Comparison of ENCODE assay signal across 24 mouse cellular contexts in genomic region chr6:33425007-33425406, GRCm38 (mm10).
"Had no signal": no experiment of that assay in that cellular context is flagged by ENCODE, and none has a peak within 500 bp of the region (broad histone marks: within the 10 kb centered on the region; RNA-seq: fewer than 3 reads in every experiment).

No protein-coding gene starts in this region.

- H3K9ac ChIP-seq: embryonic facial prominence, embryonic 12.5 days; embryonic facial prominence, embryonic 13.5 days; embryonic facial prominence, embryonic 15.5 days; forebrain, embryonic 12.5 days; forebrain, embryonic 13.5 days; forebrain, embryonic 15.5 days; forebrain, postnatal 0 days had no signal

- H3K4me3 ChIP-seq: embryonic facial prominence, embryonic 10.5 days; embryonic facial prominence, embryonic 12.5 days; embryonic facial prominence, embryonic 13.5 days; embryonic facial prominence, embryonic 15.5 days; erythroblast, embryonic 14.5 days; forebrain, embryonic 10.5 days; forebrain, embryonic 12.5 days; forebrain, embryonic 13.5 days; forebrain, embryonic 15.5 days; gastrocnemius, adult 2 months; heart, adult 2 months; heart, embryonic 10.5 days had no signal

- DNase-seq: cerebellum, postnatal 10 days; cerebellum, postnatal 14 days; cerebellum, postnatal 25 days; cerebellum, postnatal 36 days; embryo, embryonic 11 days; forebrain, postnatal 0 days; gastrocnemius, adult 2 months; gastrocnemius, postnatal 10 days; gastrocnemius, postnatal 14 days; gastrocnemius, postnatal 25 days; gastrocnemius, postnatal 36 days; heart, adult 11 months; heart, adult 18-20 months; heart, adult 2 months had no signal

- H3K4me1 ChIP-seq: embryonic facial prominence, embryonic 10.5 days; embryonic facial prominence, embryonic 12.5 days; embryonic facial prominence, embryonic 13.5 days; embryonic facial prominence, embryonic 15.5 days; forebrain, embryonic 12.5 days; forebrain, embryonic 13.5 days; forebrain, embryonic 15.5 days; heart, embryonic 10.5 days had no signal

- H3K36me3 ChIP-seq: embryonic facial prominence, embryonic 10.5 days; embryonic facial prominence, embryonic 12.5 days; embryonic facial prominence, embryonic 13.5 days; embryonic facial prominence, embryonic 15.5 days; forebrain, embryonic 10.5 days; forebrain, embryonic 12.5 days; forebrain, embryonic 15.5 days; heart, embryonic 10.5 days had no signal

- H3K27ac ChIP-seq: embryonic facial prominence, embryonic 10.5 days; embryonic facial prominence, embryonic 12.5 days; embryonic facial prominence, embryonic 13.5 days; embryonic facial prominence, embryonic 15.5 days; forebrain, embryonic 10.5 days; forebrain, embryonic 12.5 days; forebrain, embryonic 13.5 days; forebrain, embryonic 15.5 days; gastrocnemius, adult 2 months; heart, adult 2 months; heart, embryonic 10.5 days had no signal

- H3K9me3 ChIP-seq: embryonic facial prominence, embryonic 10.5 days; embryonic facial prominence, embryonic 12.5 days; embryonic facial prominence, embryonic 13.5 days; embryonic facial prominence, embryonic 15.5 days; forebrain, embryonic 10.5 days; forebrain, embryonic 12.5 days; forebrain, embryonic 13.5 days; forebrain, embryonic 15.5 days; heart, embryonic 10.5 days had no signal

- H3K27me3 ChIP-seq: embryonic facial prominence, embryonic 12.5 days; embryonic facial prominence, embryonic 13.5 days; embryonic facial prominence, embryonic 15.5 days; forebrain, embryonic 12.5 days; forebrain, embryonic 13.5 days; forebrain, embryonic 15.5 days had no signal
